Mouse (Mus musculus): ENCODE measurements around the gene Mfsd13b. TPM values are rescaled to one million over a fixed set of nuclear protein-coding genes. Genes with fewer than 3 reads are reported as not detected.

Gene Mfsd13b
- polyA plus RNA-seq, 1 experiment from 2014 or later: 0.25 TPM

GRCm38 (mm10) chr7:121059477-121060218, 77.3 kb downstream of the Mfsd13b start:
- Histone ChIP-seq H3K4me1 (no peaks in the 10 kb centered on the region), H3K27me3 (no peaks in the 10 kb centered on the region), H3K4me3 (no peak overlapping the region), H3K27ac (no peak overlapping the region), H3K9ac (no peak overlapping the region), H3K36me3 (peaks cover 72% of the 10 kb centered on the region), H3K4me2 (replicated peaks) (no peak overlapping the region), H3K9me3 (no peaks in the 10 kb centered on the region)
- WGBS: 70% methylated on average over 6 of the region's 6 CpGs
- no peak for ATAC-seq (ENCODE audit: low FRiP score, low read depth)

GRCm38 (mm10) chr7:121064309-121064708, 82.0 kb downstream of the Mfsd13b start:
- Histone ChIP-seq H3K4me1 (no peaks in the 10 kb centered on the region), H3K36me3 (peaks cover 43% of the 10 kb centered on the region), H3K9me3 (no peaks in the 10 kb centered on the region), H3K4me2 (replicated peaks) (no peak overlapping the region), H3K27ac (no peak overlapping the region), H3K9ac (no peak overlapping the region), H3K27me3 (no peaks in the 10 kb centered on the region), H3K4me3 (no peak overlapping the region)
- no peak for ATAC-seq (ENCODE audit: low FRiP score, low read depth)
- WGBS: 61% methylated on average over 4 of the region's 4 CpGs

Other genes starting within 250 kb of the Mfsd13b start
- 0.10 and 0.20 TPM in 2 replicates for gene Vwa3a, start 243.2 kb upstream of the Mfsd13b start, polyA plus RNA-seq (2015; fragmentation: Nextera tagmentation; extraction: Ambion mirVana)
- not detected in 2 replicates for gene Gm5737, start 170.1 kb upstream of the Mfsd13b start, polyA plus RNA-seq (2015; fragmentation: Nextera tagmentation; extraction: Ambion mirVana)
- 33.3 and 36.3 TPM in 2 replicates for gene Eef2k, start 139.7 kb upstream of the Mfsd13b start, polyA plus RNA-seq (2015; fragmentation: Nextera tagmentation; extraction: Ambion mirVana)
- 40.0 and 41.9 TPM in 2 replicates for gene Polr3e, start 64.8 kb upstream of the Mfsd13b start, polyA plus RNA-seq (2015; fragmentation: Nextera tagmentation; extraction: Ambion mirVana)
- 13.3 and 13.9 TPM in 2 replicates for gene Cdr2, start 197 bp upstream of the Mfsd13b start, polyA plus RNA-seq (2015; fragmentation: Nextera tagmentation; extraction: Ambion mirVana)
- gene Mettl9, start 51.9 kb downstream of the Mfsd13b start, polyA plus RNA-seq (2015; fragmentation: Nextera tagmentation; extraction: Ambion mirVana): 243 and 247 TPM in 2 replicates
- gene Igsf6, start 92.1 kb downstream of the Mfsd13b start, polyA plus RNA-seq (2015; fragmentation: Nextera tagmentation; extraction: Ambion mirVana): 1.3 and 1.7 TPM in 2 replicates
- 0.13 and 0.18 TPM in 2 replicates for gene Otoa, start 99.1 kb downstream of the Mfsd13b start, polyA plus RNA-seq (2015; fragmentation: Nextera tagmentation; extraction: Ambion mirVana)